Mouse (Mus musculus): ENCODE data around the gene Mrpl24. TPM values are rescaled to one million over a fixed set of nuclear protein-coding genes. Genes with fewer than 3 reads are reported as not detected.
A peak's percentile ranks its signal among the peaks of the same experiment; 100 is the strongest.

Gene Mrpl24
- polyA plus RNA-seq, 1 experiment from 2014 or later = 51.0 TPM

- H3K27me3 ChIP-seq (replicated peaks) = peaks cover 9% of the 10 kb centered on the region; the same call in 1 of the 2 replicates
Observed at GRCm38 (mm10) chr3:87970939-87971488, 51.7 kb downstream of the Mrpl24 start, which contains the start of gene Nes. Nes (plus strand) TSS chr3:87971078.

GRCm38 (mm10) chr3:87971489-87972202, 52.3 kb downstream of the Mrpl24 start:
- peak; percentile 35; the same call in 1 of the 2 replicates for ATAC-seq (ENCODE audit: low FRiP score)
- peaks cover 48% of the 10 kb centered on the region for H3K4me1 ChIP-seq
- WGBS = under 1% methylated on average over 57 of the region's 60 CpGs
- H3K36me3 ChIP-seq = no peaks in the 10 kb centered on the region; the same call in 1 of the 2 replicates
- peaks cover 9% of the 10 kb centered on the region; the same call in 1 of the 2 replicates for H3K27me3 ChIP-seq (replicated peaks)
- peak overlapping the region; percentile 76 for H3K27ac ChIP-seq (replicated peaks)
- peak overlapping the region; percentile 97 for H3K4me2 ChIP-seq
- H3K9me3 ChIP-seq (replicated peaks) = no peaks in the 10 kb centered on the region
- peak overlapping the region; percentile 58 for H3K4me3 ChIP-seq (replicated peaks)
- H3K9ac ChIP-seq (replicated peaks) = peak overlapping the region; percentile 62

More at GRCm38 (mm10) chr3:87970939-87971488, 51.7 kb downstream of the Mrpl24 start, which contains the start of gene Nes:
- H3K9ac ChIP-seq (replicated peaks) = peak within 1 kb of the TSS; percentile 62
- H3K4me2 ChIP-seq = peak within 1 kb of the TSS; percentile 97
- peak within 1 kb of the TSS; percentile 76 for H3K27ac ChIP-seq (replicated peaks)
- H3K4me1 ChIP-seq = peaks cover 48% of the 10 kb centered on the region
- peak within 1 kb of the TSS; percentile 58 for H3K4me3 ChIP-seq (replicated peaks)
- no peaks in the 10 kb centered on the region for H3K9me3 ChIP-seq (replicated peaks)
- no peaks in the 10 kb centered on the region for H3K36me3 ChIP-seq
- 0% methylated on average over 44 of the region's 44 CpGs for WGBS
- peak; percentile 73 for ATAC-seq (ENCODE audit: low FRiP score)

GRCm38 (mm10) chr3:87972203-87972664, 52.9 kb downstream of the Mrpl24 start:
- H3K4me1 ChIP-seq = peaks cover 48% of the 10 kb centered on the region
- ATAC-seq (ENCODE audit: low FRiP score) = peak; percentile 35
- peak overlapping the region; percentile 76 for H3K27ac ChIP-seq (replicated peaks)
- H3K36me3 ChIP-seq = no peaks in the 10 kb centered on the region; the same call in 1 of the 2 replicates
- H3K27me3 ChIP-seq (replicated peaks) = peaks cover 9% of the 10 kb centered on the region; the same call in 1 of the 2 replicates
- peak overlapping the region; percentile 97 for H3K4me2 ChIP-seq
- peak overlapping the region; percentile 62 for H3K9ac ChIP-seq (replicated peaks)
- H3K9me3 ChIP-seq (replicated peaks) = no peaks in the 10 kb centered on the region
- H3K4me3 ChIP-seq (replicated peaks) = peak overlapping the region; percentile 58
- 10% methylated on average over 8 of the region's 8 CpGs for WGBS

- Histone ChIP-seq H3K9ac (replicated peaks) (peak overlapping the region; percentile 62), H3K27me3 (replicated peaks) (peaks cover 9% of the 10 kb centered on the region; the same call in 1 of the 2 replicates), H3K4me2 (peak overlapping the region; percentile 97), H3K4me3 (replicated peaks) (peak overlapping the region; percentile 58), H3K36me3 (no peaks in the 10 kb centered on the region; the same call in 1 of the 2 replicates), H3K4me1 (peaks cover 48% of the 10 kb centered on the region), H3K27ac (replicated peaks) (peak overlapping the region; percentile 76; the same call in 1 of the 2 replicates), H3K9me3 (replicated peaks) (no peaks in the 10 kb centered on the region)
- no peak for ATAC-seq (ENCODE audit: low FRiP score)
- WGBS = 22% methylated on average over 5 of the region's 5 CpGs
Observed at GRCm38 (mm10) chr3:87972776-87973175, 53.5 kb downstream of the Mrpl24 start.

Other genes with a start within 250 kb of the Mrpl24 start
- 0.44 and 1.0 TPM in 2 replicates for gene Lrrc71, start 170.9 kb upstream of the Mrpl24 start, polyA plus RNA-seq (2015; fragmentation: Nextera tagmentation; extraction: Ambion mirVana)
- 41.2 and 50.1 TPM in 2 replicates for gene Ntrk1, start 124.3 kb upstream of the Mrpl24 start, polyA plus RNA-seq (2015; fragmentation: Nextera tagmentation; extraction: Ambion mirVana)
- 1.1 and 2.0 TPM in 2 replicates for gene Insrr, start 122.6 kb upstream of the Mrpl24 start, polyA plus RNA-seq (2015; fragmentation: Nextera tagmentation; extraction: Ambion mirVana)
- gene Pear1, start 95.2 kb upstream of the Mrpl24 start, polyA plus RNA-seq (2015; fragmentation: Nextera tagmentation; extraction: Ambion mirVana) = 9.1 and 13.4 TPM in 2 replicates
- gene Sh2d2a, start 72.8 kb upstream of the Mrpl24 start, polyA plus RNA-seq (2015; fragmentation: Nextera tagmentation; extraction: Ambion mirVana) = 5.0 TPM in 1 of 2 replicates, not detected in the other
- gene Prcc, start 33.9 kb upstream of the Mrpl24 start, polyA plus RNA-seq (2015; fragmentation: Nextera tagmentation; extraction: Ambion mirVana) = 16.2 and 17.5 TPM in 2 replicates
- 137 and 160 TPM in 2 replicates for gene Hdgf, start 13.2 kb upstream of the Mrpl24 start, polyA plus RNA-seq (2015; fragmentation: Nextera tagmentation; extraction: Ambion mirVana)
- 21.6 and 31.7 TPM in 2 replicates for gene Isg20l2, start 10.8 kb downstream of the Mrpl24 start, polyA plus RNA-seq (2015; fragmentation: Nextera tagmentation; extraction: Ambion mirVana)
- 19.3 and 19.7 TPM in 2 replicates for gene Rrnad1, start 11.2 kb downstream of the Mrpl24 start, polyA plus RNA-seq (2015; fragmentation: Nextera tagmentation; extraction: Ambion mirVana)
- gene Crabp2, start 29.2 kb downstream of the Mrpl24 start, polyA plus RNA-seq (2015; fragmentation: Nextera tagmentation; extraction: Ambion mirVana) = 81.1 and 86.0 TPM in 2 replicates
- gene Nes, start 51.6 kb downstream of the Mrpl24 start, polyA plus RNA-seq (2015; fragmentation: Nextera tagmentation; extraction: Ambion mirVana) = 22.5 and 22.8 TPM in 2 replicates
- 127 and 139 TPM in 2 replicates for gene Bcan, start 80.7 kb downstream of the Mrpl24 start, polyA plus RNA-seq (2015; fragmentation: Nextera tagmentation; extraction: Ambion mirVana)
- 0.34 and 0.90 TPM in 2 replicates for gene Hapln2, start 108.1 kb downstream of the Mrpl24 start, polyA plus RNA-seq (2015; fragmentation: Nextera tagmentation; extraction: Ambion mirVana)
- gene Gpatch4, start 123.6 kb downstream of the Mrpl24 start, polyA plus RNA-seq (2015; fragmentation: Nextera tagmentation; extraction: Ambion mirVana) = 36.6 and 42.6 TPM in 2 replicates
- gene Naxe, start 139.0 kb downstream of the Mrpl24 start, polyA plus RNA-seq (2015; fragmentation: Nextera tagmentation; extraction: Ambion mirVana) = 155 and 159 TPM in 2 replicates
- gene Ttc24, start 158.8 kb downstream of the Mrpl24 start, polyA plus RNA-seq (2015; fragmentation: Nextera tagmentation; extraction: Ambion mirVana) = 0.38 TPM in 1 of 2 replicates, not detected in the other
- gene Iqgap3, start 162.5 kb downstream of the Mrpl24 start, polyA plus RNA-seq (2015; fragmentation: Nextera tagmentation; extraction: Ambion mirVana) = 2.8 and 4.9 TPM in 2 replicates
- 14.3 and 20.3 TPM in 2 replicates for gene Mef2d, start 222.9 kb downstream of the Mrpl24 start, polyA plus RNA-seq (2015; fragmentation: Nextera tagmentation; extraction: Ambion mirVana)

All from neural tube, embryonic 15.5 days (tissue).